Comparison of ENCODE assay signal across 23 mouse cellular contexts in the genomic region with DNA sequence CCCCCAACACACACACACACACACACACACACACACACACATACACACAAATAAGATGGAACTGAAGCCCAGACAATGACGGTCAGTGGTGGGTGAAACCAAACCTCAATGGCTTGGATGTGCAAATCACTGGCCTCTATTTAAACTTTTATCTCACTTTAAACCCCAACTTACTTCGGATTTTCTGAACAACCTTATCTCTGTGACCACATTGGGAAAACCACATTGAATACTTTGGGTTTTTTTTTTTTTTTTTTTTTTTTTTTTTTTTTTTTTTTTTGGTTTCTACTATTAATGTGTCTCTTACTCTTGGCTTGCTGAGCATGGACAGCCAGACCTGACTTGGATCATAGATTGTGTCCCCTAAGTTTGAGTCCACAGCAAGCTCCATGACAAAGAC.
"Had no signal": no experiment of that assay in that cellular context is flagged by ENCODE, and none has a peak within 500 bp of the region (broad histone marks: within the 10 kb centered on the region; RNA-seq: fewer than 3 reads in every experiment).

No protein-coding gene starts in this region.

- H3K27me3 ChIP-seq: heart, embryonic 12.5 days; hindbrain, embryonic 12.5 days; intestine, embryonic 15.5 days; kidney, embryonic 15.5 days; limb, embryonic 13.5 days; limb, embryonic 15.5 days; liver, embryonic 12.5 days had no signal

- H3K36me3 ChIP-seq: heart, embryonic 10.5 days; heart, embryonic 12.5 days; hindbrain, embryonic 10.5 days; hindbrain, embryonic 12.5 days; intestine, embryonic 15.5 days; kidney, embryonic 15.5 days; limb, embryonic 13.5 days; limb, embryonic 15.5 days; liver, embryonic 12.5 days had no signal

- DNase-seq: gastrocnemius, adult 2 months; gastrocnemius, postnatal 10 days; gastrocnemius, postnatal 25 days; heart, adult 18-20 months; heart, postnatal 10 days; heart, postnatal 4 days; kidney, adult 18-20 months; kidney, adult 8-10 months; kidney, postnatal 14 days; kidney, postnatal 36 days; left cerebral cortex, postnatal 4 days had no signal

- H3K4me3 ChIP-seq: gastrocnemius, adult 2 months; heart, embryonic 10.5 days; heart, embryonic 12.5 days; hindbrain, embryonic 10.5 days; hindbrain, embryonic 12.5 days; intestine, embryonic 15.5 days; kidney, embryonic 15.5 days; limb, embryonic 13.5 days; limb, embryonic 15.5 days; liver, embryonic 12.5 days had no signal

- H3K9me3 ChIP-seq: heart, embryonic 10.5 days; heart, embryonic 12.5 days; hindbrain, embryonic 12.5 days; intestine, embryonic 15.5 days; kidney, embryonic 15.5 days; limb, embryonic 15.5 days had no signal

- H3K4me1 ChIP-seq: heart, embryonic 10.5 days; heart, embryonic 12.5 days; hindbrain, embryonic 10.5 days; hindbrain, embryonic 12.5 days; intestine, embryonic 15.5 days; kidney, embryonic 15.5 days; limb, embryonic 13.5 days; limb, embryonic 15.5 days; liver, embryonic 12.5 days had no signal

- H3K27ac ChIP-seq: gastrocnemius, adult 2 months; heart, embryonic 10.5 days; hindbrain, embryonic 10.5 days; hindbrain, embryonic 12.5 days; hindbrain, embryonic 14.5 days; intestine, embryonic 15.5 days; kidney, embryonic 15.5 days; kidney, postnatal 0 days; limb, embryonic 13.5 days; limb, embryonic 15.5 days; liver, embryonic 12.5 days; liver, embryonic 14.5 days had no signal

- H3K4me2 ChIP-seq: heart, embryonic 12.5 days; hindbrain, embryonic 12.5 days; hindbrain, embryonic 14.5 days; intestine, embryonic 15.5 days; kidney, embryonic 15.5 days; limb, embryonic 13.5 days; limb, embryonic 15.5 days; liver, embryonic 12.5 days had no signal

- H3K9ac ChIP-seq: heart, embryonic 12.5 days; hindbrain, embryonic 12.5 days; hindbrain, embryonic 14.5 days; intestine, embryonic 15.5 days; kidney, embryonic 15.5 days; limb, embryonic 13.5 days; limb, embryonic 15.5 days; liver, embryonic 12.5 days; liver, embryonic 14.5 days had no signal
